Mouse (Mus musculus) heart, postnatal 0 days (tissue): ENCODE data around the gene Hormad2.

Experiments used
- CTCF ChIP-seq: IDR thresholded peaks from 2 replicates; pipeline ENCODE4 v1.5.1; 2016; ENCODE audit warnings: antibody characterized with exemption, control low read depth, low read depth
- EP300 ChIP-seq: IDR thresholded peaks from 2 replicates; pipeline ENCODE4 v1.6.1; 2016; ENCODE audit warnings: antibody characterized with exemption, low read depth

DNA sequence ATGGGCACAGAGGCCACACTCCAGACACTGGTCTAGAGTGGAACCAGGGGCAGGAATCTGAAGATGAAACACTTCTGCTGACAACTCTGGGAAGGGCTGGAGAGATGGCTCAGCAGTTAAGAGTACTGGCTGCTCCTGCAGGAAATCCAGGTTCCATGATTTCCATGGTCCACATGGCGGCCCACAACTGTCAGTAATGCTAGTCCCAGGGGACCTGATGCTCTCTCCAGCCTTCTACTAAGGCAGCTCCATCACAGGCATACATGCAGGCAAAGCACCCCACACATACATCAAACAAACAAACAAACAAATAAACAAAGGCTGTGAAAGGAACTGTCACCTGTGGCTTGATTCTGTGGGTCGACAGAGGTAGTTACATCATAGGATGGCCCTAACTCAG lies 134.8 kb downstream of the Hormad2 start:
- no peak for TF ChIP-seq CTCF
- TF ChIP-seq EP300 = no peak
